Mouse (Mus musculus) c-Kit-positive CD71-negative TER-119-negative erythroid progenitor cells, embryonic 14.5 days (primary cell): ENCODE results near the gene Timm8a2.
"Not testable (repeated sequence)": the region's sequence is repeated elsewhere in the genome, so short reads cannot be mapped to it uniquely, and the experiment has no call there.

ENCODE experiments used
- DNase-seq: peaks from one replicate; pipeline ENCODE4 v3.0.0-alpha.2; 2013; ENCODE audit warnings: low read depth

The Timm8a2 gene

DNA sequence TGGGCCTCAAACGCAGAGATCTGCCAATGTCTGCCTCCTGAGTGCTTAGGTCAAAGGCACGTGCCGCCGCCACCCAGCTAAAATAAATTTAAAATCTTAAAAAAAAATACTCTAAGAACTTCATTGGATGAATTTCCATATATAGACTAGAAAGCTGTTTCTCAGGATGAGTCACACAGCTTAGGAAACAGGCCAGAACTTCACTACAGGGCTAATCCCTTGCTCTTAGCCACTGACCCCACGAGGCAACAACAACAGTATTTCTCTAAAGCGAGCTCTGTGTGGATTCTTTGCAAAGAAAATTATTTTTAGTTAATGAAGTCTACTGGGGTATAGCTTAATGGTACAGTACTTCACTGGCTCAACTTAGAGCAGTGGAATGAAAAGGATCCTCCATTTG lies 26.9 kb downstream of the Timm8a2 start:
- DNase-seq: no peak

GRCm38 (mm10) chr14:122062411-122063090 lies 28.1 kb downstream of the Timm8a2 start:
- DNase-seq: no peak

DNA sequence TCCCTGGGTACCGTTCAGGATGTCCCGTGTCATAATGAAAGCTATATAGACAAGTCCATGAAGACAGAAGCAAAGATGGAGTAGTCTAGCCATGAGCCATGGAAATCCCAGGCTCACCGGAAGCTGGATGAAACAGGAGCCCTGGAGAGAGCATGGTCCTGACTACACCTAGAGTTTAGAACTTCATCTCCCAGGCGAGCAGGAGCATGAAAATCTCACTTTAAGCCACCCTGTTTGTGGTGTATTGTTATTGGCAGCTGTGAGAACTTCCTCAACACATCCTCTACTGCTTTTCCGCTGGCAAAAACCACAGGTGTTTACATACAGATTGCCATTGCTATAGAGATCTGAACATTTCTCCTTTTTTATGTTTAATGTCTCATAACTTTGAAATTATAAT lies 29.1 kb downstream of the Timm8a2 start:
- DNase-seq: peak; percentile 28

- DNase-seq: peak; percentile 60
Observed at GRCm38 (mm10) chr14:122064519-122064918, 30.0 kb downstream of the Timm8a2 start.

DNA sequence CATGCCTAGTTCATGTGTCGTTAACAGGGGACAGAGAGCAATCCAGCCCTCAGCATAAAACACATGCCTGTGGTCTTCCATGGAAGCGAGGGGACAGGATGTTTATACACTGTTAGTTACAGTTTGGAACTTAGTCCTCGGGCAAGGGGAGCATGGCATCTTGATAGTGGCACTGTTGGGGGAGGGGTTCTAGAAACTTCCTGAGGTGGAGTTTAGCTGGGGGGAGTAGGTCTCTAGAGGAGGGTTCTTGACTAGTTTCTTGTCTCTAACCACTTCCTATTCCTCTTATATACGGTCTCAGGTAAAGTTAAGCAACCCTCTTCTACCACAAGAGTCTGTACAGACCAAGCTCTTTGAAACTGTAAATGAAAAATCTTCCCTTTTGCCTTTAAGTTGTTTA lies 31.8 kb downstream of the Timm8a2 start:
- no peak for DNase-seq

DNA sequence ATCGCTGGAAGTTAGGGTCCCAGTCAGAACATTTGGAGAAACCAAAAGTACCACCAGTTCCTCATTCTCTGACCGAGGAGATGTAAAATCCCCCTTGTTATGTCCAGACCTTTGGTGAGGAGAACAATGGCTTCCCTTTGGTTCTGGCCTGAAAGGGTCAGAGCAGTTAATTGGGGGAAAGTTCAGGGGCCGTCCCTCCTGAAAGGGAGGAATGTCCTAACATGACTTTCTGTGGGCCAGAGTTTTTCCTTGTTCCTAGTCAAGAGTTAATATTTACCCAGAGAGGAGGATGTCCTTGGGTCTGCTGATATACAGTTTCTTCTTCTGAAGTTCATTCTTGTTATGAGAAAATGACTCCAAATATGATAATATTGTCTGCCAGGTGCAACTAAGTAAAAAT lies 33.6 kb downstream of the Timm8a2 start:
- not testable (repeated sequence) for DNase-seq

DNA sequence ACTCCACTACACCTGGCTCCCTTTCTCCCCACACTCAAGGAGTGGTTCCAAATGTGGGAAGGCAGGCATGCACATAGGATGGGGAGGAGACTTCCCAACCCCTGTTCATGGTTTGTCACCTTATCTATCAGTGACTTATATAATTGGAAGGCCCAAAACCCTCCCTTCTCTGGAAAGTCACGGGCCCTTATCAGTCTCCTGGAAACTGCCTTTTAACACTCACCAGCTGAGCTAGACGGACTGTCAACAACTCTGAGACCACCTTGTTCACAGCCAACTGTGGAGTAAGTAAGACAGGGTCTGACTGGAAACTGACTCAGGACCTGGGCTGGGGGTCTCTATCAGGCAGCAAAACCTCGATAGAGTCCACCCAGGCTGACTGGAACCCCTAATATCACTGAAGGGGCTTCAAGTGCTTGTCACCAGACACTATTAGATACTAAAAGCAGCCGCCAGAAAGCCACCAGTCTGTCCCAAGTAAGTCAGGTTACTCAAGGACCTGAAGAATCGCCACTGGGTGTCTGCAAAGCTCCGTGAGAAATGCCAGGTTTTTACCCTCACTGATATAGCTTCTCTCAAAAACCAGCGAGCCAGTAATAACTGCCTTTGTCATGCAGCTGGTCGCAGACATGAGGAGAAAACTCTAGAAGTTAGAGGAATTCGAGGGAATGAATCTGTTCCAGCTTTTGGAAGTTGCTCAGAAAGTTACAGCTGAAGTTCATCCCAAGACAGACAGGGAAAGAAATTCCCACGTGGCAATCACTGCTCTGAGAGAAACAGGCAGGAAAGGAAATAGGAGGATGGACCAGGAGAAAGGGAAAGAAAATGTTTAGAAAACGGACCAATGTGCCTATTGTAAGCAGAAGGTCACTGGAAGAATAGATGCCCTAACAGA lies 34.6 kb downstream of the Timm8a2 start:
- no peak for DNase-seq

GRCm38 (mm10) chr14:122069948-122070347 lies 35.5 kb downstream of the Timm8a2 start:
- DNase-seq: no peak

- no peak for DNase-seq
Observed at GRCm38 (mm10) chr14:122073422-122073821, 38.9 kb downstream of the Timm8a2 start.

GRCm38 (mm10) chr14:122074360-122074759 lies 39.9 kb downstream of the Timm8a2 start:
- DNase-seq: no peak

- no peak for DNase-seq
Observed at GRCm38 (mm10) chr14:122075485-122076200, 41.2 kb downstream of the Timm8a2 start.

DNA sequence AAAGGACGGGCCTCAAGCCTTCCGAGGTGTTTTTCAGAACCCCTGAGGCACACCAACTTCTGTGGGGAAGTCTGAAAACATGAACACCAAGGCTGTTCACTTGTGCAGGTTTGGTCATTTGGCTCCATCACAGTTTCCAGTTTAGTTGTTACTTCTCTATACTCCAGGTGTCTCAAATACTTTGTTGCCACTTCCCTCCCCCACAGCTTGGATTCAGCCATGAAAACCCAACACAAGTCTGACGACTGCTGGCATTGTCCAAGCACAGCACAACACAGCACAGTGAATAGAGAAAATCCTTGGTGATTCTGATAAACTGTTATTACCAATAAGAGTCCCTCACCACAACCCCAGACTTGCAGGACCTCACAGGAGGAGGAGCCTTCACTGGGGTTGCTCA lies 42.5 kb downstream of the Timm8a2 start:
- DNase-seq: no peak

- DNase-seq: peak; percentile 73
Observed at GRCm38 (mm10) chr14:122079428-122079827, 45.0 kb downstream of the Timm8a2 start.

- DNase-seq: no peak
Observed at GRCm38 (mm10) chr14:122079921-122080320, 45.4 kb downstream of the Timm8a2 start.

- no peak for DNase-seq
Observed at GRCm38 (mm10) chr14:122081308-122081707, 46.8 kb downstream of the Timm8a2 start.

DNA sequence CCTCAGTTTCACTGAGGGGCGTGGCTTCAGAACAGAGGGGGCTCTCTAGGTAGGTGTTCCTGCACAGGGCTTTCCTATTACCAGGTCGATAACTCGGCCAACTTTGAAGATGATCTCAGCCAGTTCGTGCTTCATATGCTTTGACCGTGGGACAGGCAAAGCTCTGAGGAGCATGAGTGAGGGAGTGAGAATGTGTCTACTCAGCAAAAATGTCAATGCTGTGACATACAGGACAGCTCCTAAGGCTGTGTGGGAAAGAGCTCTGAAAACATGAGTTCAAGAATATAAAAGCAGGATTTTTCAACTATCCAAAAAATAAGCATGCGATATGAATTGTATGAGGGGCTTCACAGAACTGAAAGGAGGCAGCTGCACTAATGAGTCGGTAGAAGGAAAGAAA lies 49.0 kb downstream of the Timm8a2 start:
- no peak for DNase-seq

DNA sequence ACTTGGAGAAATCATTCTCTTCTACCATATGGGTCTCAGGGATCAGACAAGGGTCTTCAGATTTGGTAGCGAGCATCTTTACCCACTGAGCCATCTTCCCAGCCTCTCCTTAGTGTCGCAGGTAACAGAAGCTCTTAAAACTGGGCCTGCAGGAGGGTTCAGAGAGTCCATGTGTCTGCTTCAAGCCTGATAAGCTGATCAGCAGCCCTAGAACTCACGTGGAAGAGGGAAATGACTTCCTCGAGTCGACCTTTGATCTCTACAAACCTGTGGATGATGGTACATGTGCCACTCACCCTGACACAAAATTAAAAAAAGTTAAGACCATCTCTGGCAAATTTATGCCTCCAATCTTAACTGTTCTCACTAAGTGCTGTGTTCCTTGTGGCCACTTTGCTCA lies 53.5 kb downstream of the Timm8a2 start:
- DNase-seq: no peak
